ENCODE assay signal across 13 mouse cellular contexts in genomic region chr2:132696519-132696918, GRCm38 (mm10). TPM values are rescaled to one million over a fixed set of nuclear protein-coding genes. Genes with fewer than 3 reads are reported as not detected.
A peak's percentile ranks its signal among the peaks of the same experiment; 100 is the strongest.
DNase-seq lines count a peak whose midpoint lies in the region; ATAC-seq and TF ChIP-seq lines count a peak whose summit lies in the region.
"Had no signal": no experiment of that assay in that cellular context is flagged by ENCODE, and none has a peak within 500 bp of the region (broad histone marks: within the 10 kb centered on the region; RNA-seq: fewer than 3 reads in every experiment).

No protein-coding gene starts in this region.

- peak; percentile 65 for DNase-seq in adrenal gland, postnatal 14 days
- DNase-seq in adrenal gland, adult 8-10 months, result no peak
- no peak for DNase-seq in layer of hippocampus, adult 2 months (ENCODE audit: low spot score in 2 of 2)
- DNase-seq in layer of hippocampus, postnatal 36 days, result no peak
- no peak for DNase-seq in thymus, postnatal 4 days
- DNase-seq in natural killer cell, adult 2 months (ENCODE audit: low spot score in 2 of 2), result no peak
- DNase-seq: kidney, adult 8-10 months; left cerebral cortex, postnatal 4 days; retina, postnatal 1 day; thymus, postnatal 25 days had no signal

- peak overlapping the region; percentile 37 for H3K4me2 ChIP-seq in liver, embryonic 12.5 days

- no peaks in the 10 kb centered on the region for H3K27me3 ChIP-seq in liver, embryonic 12.5 days (replicated peaks)

- 81% methylated on average over 5 of the region's 5 CpGs for WGBS in liver, embryonic 12.5 days (ENCODE audit: insufficient replicate concordance)

- H3K36me3 ChIP-seq in liver, embryonic 12.5 days, result no peaks in the 10 kb centered on the region

- peak overlapping the region; percentile 52 for H3K9ac ChIP-seq in liver, embryonic 12.5 days

- peak overlapping the region; percentile 71; the same call in 1 of the 2 replicates for H3K27ac ChIP-seq in layer of hippocampus, adult 2 months
- peak overlapping the region; percentile 93 for H3K27ac ChIP-seq in brown adipose tissue, adult 24 weeks (replicated peaks; ENCODE audit: low read depth, low read length)
- H3K27ac ChIP-seq in liver, embryonic 12.5 days, result peak overlapping the region; percentile 97

- peaks cover 2% of the 10 kb centered on the region for H3K4me1 ChIP-seq in brown adipose tissue, adult 24 weeks (ENCODE audit: control insufficient read depth, insufficient read depth, insufficient read length, low read length)
- peaks cover 81% of the 10 kb centered on the region for H3K4me1 ChIP-seq in liver, embryonic 12.5 days

- H3K9me3 ChIP-seq in liver, embryonic 12.5 days (replicated peaks), result no peaks in the 10 kb centered on the region

- no peak for TF ChIP-seq CTCF in layer of hippocampus, adult 2 months (conservative IDR thresholded peaks at IDR 0.05)

- no peak for ATAC-seq in liver, embryonic 12.5 days

- H3K4me3 ChIP-seq in layer of hippocampus, adult 2 months, result no peak overlapping the region
- H3K4me3 ChIP-seq in brown adipose tissue, adult 24 weeks (ENCODE audit: insufficient read depth, low read depth, low read length), result no peak overlapping the region
- no peak overlapping the region for H3K4me3 ChIP-seq in liver, embryonic 12.5 days
- H3K4me3 ChIP-seq: myocyte had no signal

RNA-seq across cellular contexts. Expression of gene Shld1, which starts 9.8 kb away (rescaled TPM):
- 8.5 and 9.4 TPM in 2 replicates for total RNA-seq in adrenal gland, postnatal 14 days (2021)
- total RNA-seq in adrenal gland, adult 8-10 months (2022), result 10 to 100 TPM; 10.7 to 12.1 (median 11.9) TPM
- total RNA-seq in layer of hippocampus, adult 2 months (2021), result 10 to 100 TPM in 1 of 2 experiments, 1 to 10 TPM in 1; 9.7 to 11.0 TPM
- 10 to 100 TPM in 1 of 2 experiments, 1 to 10 TPM in 1; 9.7 to 11.4 TPM for total RNA-seq in layer of hippocampus, postnatal 36 days (2021)
- polyA plus RNA-seq in brown adipose tissue, adult 24 weeks (2012; ENCODE audit: insufficient read depth, insufficient read length, missing spikeins), result 3.6 and 6.7 TPM in 2 replicates
- 9.5 and 11.6 TPM in 2 replicates for polyA plus RNA-seq in liver, embryonic 12.5 days (2016; fragmentation: Nextera tagmentation; extraction: Ambion mirVana)
